Mouse (Mus musculus): ENCODE measurements around the gene Tmc1. TPM values are rescaled to one million over a fixed set of nuclear protein-coding genes. Genes with fewer than 3 reads are reported as not detected.

The Tmc1 gene
- polyA plus RNA-seq (2012; rRNA removed), result 0.05 TPM in 2 replicates

DNA sequence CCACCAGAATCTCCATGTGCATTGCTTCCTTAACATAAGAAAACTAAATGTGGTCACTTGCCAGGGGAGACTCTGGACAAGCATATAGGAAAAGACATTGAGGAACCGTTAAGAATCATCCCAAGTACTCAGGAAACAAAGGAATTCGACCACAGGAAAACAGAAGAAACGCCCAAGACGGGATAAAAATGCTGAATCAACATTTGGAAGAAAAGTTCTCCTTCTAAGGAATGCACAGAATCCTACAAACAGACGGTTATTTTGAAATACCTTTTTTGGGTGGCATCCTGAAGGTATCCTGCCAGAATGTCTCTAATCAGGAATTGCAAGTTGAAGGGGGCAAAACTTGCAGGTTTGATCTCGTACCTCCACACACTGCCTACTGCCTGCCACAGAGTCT is at the start of gene Tmc1:
TSS of gene Tmc1 (minus strand) at position 329 of the 400 bp plus-strand sequence.
- WGBS, result 93% methylated on average over 6 of the region's 6 CpGs

DNA sequence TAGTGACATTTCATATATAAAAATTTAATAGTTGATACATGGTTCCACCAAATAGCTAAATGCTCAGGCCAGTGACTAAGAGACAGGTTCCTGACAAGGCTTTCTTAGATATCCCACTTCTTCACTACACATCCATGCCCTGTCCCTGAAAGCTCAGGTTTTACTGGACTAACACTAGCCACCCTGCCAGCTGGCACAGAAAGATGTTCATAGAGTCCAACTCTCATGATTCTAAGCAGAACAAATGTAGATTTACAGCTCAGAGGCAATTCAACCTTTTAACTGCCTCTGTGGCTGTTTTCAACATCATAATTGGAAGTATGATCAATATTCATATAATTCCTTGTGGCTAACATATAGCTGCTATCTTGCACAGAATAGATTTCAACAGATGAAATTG is 47.5 kb upstream of the Tmc1 start:
- H3K36me3 ChIP-seq (ENCODE audit: control insufficient read depth, insufficient read depth, low read length), result no peaks in the 10 kb centered on the region
- no peaks in the 10 kb centered on the region for H3K4me1 ChIP-seq (replicated peaks; ENCODE audit: control insufficient read depth, insufficient read depth, low read length)

More for the DNA sequence above, at the start of gene Tmc1:
- H3K27me3 ChIP-seq (ENCODE audit: control insufficient read depth, insufficient read depth, low read length), result no peaks in the 10 kb centered on the region
- no peak for TF ChIP-seq POLR2A (IDR thresholded peaks at IDR 0.05; ENCODE audit: control insufficient read depth, extremely low read depth, insufficient read depth, low read length, poor library complexity)
- no peak for TF ChIP-seq CTCF (IDR thresholded peaks at IDR 0.05; ENCODE audit: borderline replicate concordance, control insufficient read depth, extremely low read depth, insufficient read depth, low read length, poor library complexity)
- no peak within 1 kb of the TSS for H3K4me3 ChIP-seq (ENCODE audit: control insufficient read depth, insufficient read depth, low read length)
- H3K27ac ChIP-seq (ENCODE audit: control insufficient read depth, insufficient read depth, low read length), result no peak within 1 kb of the TSS
- H3K4me1 ChIP-seq (replicated peaks; ENCODE audit: control insufficient read depth, insufficient read depth, low read length), result no peaks in the 10 kb centered on the region
- H3K36me3 ChIP-seq (ENCODE audit: control insufficient read depth, insufficient read depth, low read length), result no peaks in the 10 kb centered on the region
- no peak for DNase-seq

DNA sequence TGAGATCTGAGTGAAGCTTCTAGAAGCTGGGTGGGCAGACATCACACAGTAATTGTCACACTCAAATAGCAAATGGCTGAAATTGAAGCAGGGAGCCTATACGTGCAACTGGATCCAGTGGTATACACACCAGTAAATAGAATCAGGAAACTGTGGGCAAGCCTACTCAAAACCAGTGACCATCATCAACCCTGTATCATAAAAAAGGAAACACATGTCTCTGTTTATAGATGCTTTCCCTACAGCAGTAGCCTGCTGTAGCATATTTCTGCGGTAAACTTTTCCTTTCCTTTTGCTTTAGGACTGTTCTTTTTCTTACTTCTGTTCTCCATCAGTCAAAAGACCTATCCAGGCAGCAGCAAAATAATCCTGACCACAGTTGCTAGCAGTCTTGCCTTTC is 25.2 kb upstream of the Tmc1 start:
- no peaks in the 10 kb centered on the region for H3K27me3 ChIP-seq (ENCODE audit: control insufficient read depth, insufficient read depth, low read length)
- H3K36me3 ChIP-seq (ENCODE audit: control insufficient read depth, insufficient read depth, low read length), result no peaks in the 10 kb centered on the region
- no peaks in the 10 kb centered on the region for H3K4me1 ChIP-seq (replicated peaks; ENCODE audit: control insufficient read depth, insufficient read depth, low read length)
- WGBS, result 39% methylated on average over 2 of the region's 2 CpGs
- no peak overlapping the region for H3K27ac ChIP-seq (ENCODE audit: control insufficient read depth, insufficient read depth, low read length)
- no peak overlapping the region for H3K4me3 ChIP-seq (ENCODE audit: control insufficient read depth, insufficient read depth, low read length)
- DNase-seq, result no peak
- TF ChIP-seq POLR2A (IDR thresholded peaks at IDR 0.05; ENCODE audit: control insufficient read depth, extremely low read depth, insufficient read depth, low read length, poor library complexity), result no peak
- TF ChIP-seq CTCF (IDR thresholded peaks at IDR 0.05; ENCODE audit: borderline replicate concordance, control insufficient read depth, extremely low read depth, insufficient read depth, low read length, poor library complexity), result no peak

More for the DNA sequence above, 47.5 kb upstream of the Tmc1 start:
- no peaks in the 10 kb centered on the region for H3K27me3 ChIP-seq (ENCODE audit: control insufficient read depth, insufficient read depth, low read length)
- TF ChIP-seq CTCF (IDR thresholded peaks at IDR 0.05; ENCODE audit: borderline replicate concordance, control insufficient read depth, extremely low read depth, insufficient read depth, low read length, poor library complexity) (no peak), POLR2A (IDR thresholded peaks at IDR 0.05; ENCODE audit: control insufficient read depth, extremely low read depth, insufficient read depth, low read length, poor library complexity) (no peak)
- no peak overlapping the region for H3K4me3 ChIP-seq (ENCODE audit: control insufficient read depth, insufficient read depth, low read length)
- DNase-seq, result no peak
- H3K27ac ChIP-seq (ENCODE audit: control insufficient read depth, insufficient read depth, low read length), result no peak overlapping the region

DNA sequence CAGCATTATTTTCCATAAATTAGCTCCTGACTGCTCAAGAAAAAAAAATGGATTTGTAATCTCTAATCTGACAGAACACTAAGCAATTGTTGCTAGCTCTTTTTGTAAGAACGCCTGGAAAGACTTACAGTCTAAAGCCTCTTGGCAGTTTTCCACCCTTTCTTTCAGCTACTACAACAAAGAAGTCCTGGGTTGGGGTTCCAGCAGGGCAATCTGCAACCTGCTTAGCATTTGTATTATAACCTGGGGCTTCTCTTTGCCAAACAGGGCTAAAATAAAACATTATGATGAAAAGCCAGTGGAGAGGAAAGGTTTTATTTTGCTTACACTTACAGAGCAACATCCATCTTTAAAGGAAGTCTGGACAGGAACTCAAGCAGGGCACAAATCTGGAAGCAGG is 24.1 kb upstream of the Tmc1 start:
- TF ChIP-seq CTCF (IDR thresholded peaks at IDR 0.05; ENCODE audit: borderline replicate concordance, control insufficient read depth, extremely low read depth, insufficient read depth, low read length, poor library complexity) (no peak), POLR2A (IDR thresholded peaks at IDR 0.05; ENCODE audit: control insufficient read depth, extremely low read depth, insufficient read depth, low read length, poor library complexity) (no peak)
- no peak for DNase-seq
- Histone ChIP-seq H3K27ac (ENCODE audit: control insufficient read depth, insufficient read depth, low read length) (no peak overlapping the region), H3K27me3 (ENCODE audit: control insufficient read depth, insufficient read depth, low read length) (no peaks in the 10 kb centered on the region), H3K36me3 (ENCODE audit: control insufficient read depth, insufficient read depth, low read length) (no peaks in the 10 kb centered on the region), H3K4me1 (replicated peaks; ENCODE audit: control insufficient read depth, insufficient read depth, low read length) (no peaks in the 10 kb centered on the region), H3K4me3 (ENCODE audit: control insufficient read depth, insufficient read depth, low read length) (no peak overlapping the region)
- 79% methylated on average over 1 of the region's 1 CpGs for WGBS

DNA sequence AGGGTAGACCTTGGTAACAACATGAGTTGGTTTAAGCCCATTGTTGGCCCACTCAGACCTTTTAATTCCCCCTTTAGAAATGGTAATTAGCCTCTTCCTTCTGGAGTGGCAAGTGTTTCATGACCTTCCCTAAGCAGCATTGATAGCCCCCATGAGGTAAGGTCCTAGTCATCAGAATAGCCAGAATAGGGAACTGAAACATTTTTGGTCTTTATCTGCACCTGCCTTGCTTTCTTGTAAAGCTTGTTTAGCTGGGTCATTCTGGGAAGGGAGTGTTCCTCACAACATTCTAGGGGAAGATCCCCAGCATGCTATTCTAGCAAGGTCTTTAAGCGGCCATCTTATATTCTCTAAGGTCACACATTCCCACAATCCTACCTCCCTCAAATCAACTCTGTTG is 17.9 kb upstream of the Tmc1 start:
- TF ChIP-seq POLR2A (IDR thresholded peaks at IDR 0.05; ENCODE audit: control insufficient read depth, extremely low read depth, insufficient read depth, low read length, poor library complexity), result no peak
- no peak for TF ChIP-seq CTCF (IDR thresholded peaks at IDR 0.05; ENCODE audit: borderline replicate concordance, control insufficient read depth, extremely low read depth, insufficient read depth, low read length, poor library complexity)
- no peaks in the 10 kb centered on the region for H3K36me3 ChIP-seq (ENCODE audit: control insufficient read depth, insufficient read depth, low read length)
- 94% methylated on average over 1 of the region's 1 CpGs for WGBS

DNA sequence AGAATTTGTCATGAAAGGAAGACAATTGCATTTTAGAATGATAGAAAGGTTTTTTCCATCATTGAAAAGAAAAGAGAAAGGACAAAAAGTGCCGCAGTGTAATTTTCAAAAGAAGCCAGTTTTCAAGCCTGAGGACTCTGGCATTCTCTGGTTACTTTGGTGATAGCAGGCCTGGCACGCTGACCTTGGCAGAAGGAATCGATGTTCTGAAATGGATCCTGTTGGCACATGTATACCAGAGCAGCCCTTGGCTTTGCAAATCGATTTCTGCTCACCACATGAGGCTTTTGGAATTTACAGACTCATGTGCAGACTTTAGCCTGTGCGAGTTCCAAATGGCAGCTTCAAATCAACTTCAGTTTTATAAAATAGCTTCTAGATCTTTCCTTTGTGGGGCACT is 813 bp upstream of the Tmc1 start:
- Histone ChIP-seq H3K27me3 (ENCODE audit: control insufficient read depth, insufficient read depth, low read length) (no peaks in the 10 kb centered on the region), H3K27ac (ENCODE audit: control insufficient read depth, insufficient read depth, low read length) (no peak overlapping the region), H3K4me3 (ENCODE audit: control insufficient read depth, insufficient read depth, low read length) (no peak overlapping the region), H3K36me3 (ENCODE audit: control insufficient read depth, insufficient read depth, low read length) (no peaks in the 10 kb centered on the region), H3K4me1 (replicated peaks; ENCODE audit: control insufficient read depth, insufficient read depth, low read length) (no peaks in the 10 kb centered on the region)
- TF ChIP-seq POLR2A (IDR thresholded peaks at IDR 0.05; ENCODE audit: control insufficient read depth, extremely low read depth, insufficient read depth, low read length, poor library complexity), result no peak
- TF ChIP-seq CTCF (IDR thresholded peaks at IDR 0.05; ENCODE audit: borderline replicate concordance, control insufficient read depth, extremely low read depth, insufficient read depth, low read length, poor library complexity), result no peak
- 92% methylated on average over 5 of the region's 5 CpGs for WGBS
- no peak for DNase-seq

More for the DNA sequence above, 17.9 kb upstream of the Tmc1 start:
- Histone ChIP-seq H3K27ac (ENCODE audit: control insufficient read depth, insufficient read depth, low read length) (no peak overlapping the region), H3K4me3 (ENCODE audit: control insufficient read depth, insufficient read depth, low read length) (no peak overlapping the region), H3K27me3 (ENCODE audit: control insufficient read depth, insufficient read depth, low read length) (no peaks in the 10 kb centered on the region), H3K4me1 (replicated peaks; ENCODE audit: control insufficient read depth, insufficient read depth, low read length) (no peaks in the 10 kb centered on the region)
- no peak for DNase-seq

DNA sequence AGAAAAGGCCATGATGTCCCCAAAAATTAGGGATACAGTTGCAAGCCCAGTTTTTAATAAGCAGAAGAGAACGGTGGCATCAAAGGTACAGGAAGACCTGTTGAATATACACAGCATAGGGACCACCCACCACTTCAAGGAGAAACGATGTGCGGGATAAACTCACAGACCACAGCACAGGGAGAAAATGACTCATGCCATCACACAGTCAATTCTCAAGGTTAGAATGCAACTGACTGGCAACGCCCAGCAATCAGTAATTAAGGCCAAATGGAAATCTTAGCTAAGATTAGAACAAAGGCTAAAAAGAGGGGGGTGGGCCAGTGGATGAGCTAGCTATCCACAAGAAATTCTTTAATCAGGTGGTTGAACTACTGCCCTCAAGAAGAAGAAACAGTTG is 9.6 kb downstream of the Tmc1 start:
- Histone ChIP-seq H3K36me3 (ENCODE audit: control insufficient read depth, insufficient read depth, low read length) (no peaks in the 10 kb centered on the region), H3K4me3 (ENCODE audit: control insufficient read depth, insufficient read depth, low read length) (no peak overlapping the region), H3K27ac (ENCODE audit: control insufficient read depth, insufficient read depth, low read length) (no peak overlapping the region), H3K4me1 (replicated peaks; ENCODE audit: control insufficient read depth, insufficient read depth, low read length) (no peaks in the 10 kb centered on the region), H3K27me3 (ENCODE audit: control insufficient read depth, insufficient read depth, low read length) (no peaks in the 10 kb centered on the region)
- 87% methylated on average over 4 of the region's 4 CpGs for WGBS
- no peak for TF ChIP-seq POLR2A (IDR thresholded peaks at IDR 0.05; ENCODE audit: control insufficient read depth, extremely low read depth, insufficient read depth, low read length, poor library complexity)
- TF ChIP-seq CTCF (IDR thresholded peaks at IDR 0.05; ENCODE audit: borderline replicate concordance, control insufficient read depth, extremely low read depth, insufficient read depth, low read length, poor library complexity), result no peak
- no peak for DNase-seq
